Mouse (Mus musculus): Measurements from ENCODE around the gene Vapa. TPM values are rescaled to one million over a fixed set of nuclear protein-coding genes. Genes with fewer than 3 reads are reported as not detected.

Gene Vapa
- 76.0 and 96.0 TPM in 2 replicates for polyA plus RNA-seq (2012; rRNA removed)

DNA sequence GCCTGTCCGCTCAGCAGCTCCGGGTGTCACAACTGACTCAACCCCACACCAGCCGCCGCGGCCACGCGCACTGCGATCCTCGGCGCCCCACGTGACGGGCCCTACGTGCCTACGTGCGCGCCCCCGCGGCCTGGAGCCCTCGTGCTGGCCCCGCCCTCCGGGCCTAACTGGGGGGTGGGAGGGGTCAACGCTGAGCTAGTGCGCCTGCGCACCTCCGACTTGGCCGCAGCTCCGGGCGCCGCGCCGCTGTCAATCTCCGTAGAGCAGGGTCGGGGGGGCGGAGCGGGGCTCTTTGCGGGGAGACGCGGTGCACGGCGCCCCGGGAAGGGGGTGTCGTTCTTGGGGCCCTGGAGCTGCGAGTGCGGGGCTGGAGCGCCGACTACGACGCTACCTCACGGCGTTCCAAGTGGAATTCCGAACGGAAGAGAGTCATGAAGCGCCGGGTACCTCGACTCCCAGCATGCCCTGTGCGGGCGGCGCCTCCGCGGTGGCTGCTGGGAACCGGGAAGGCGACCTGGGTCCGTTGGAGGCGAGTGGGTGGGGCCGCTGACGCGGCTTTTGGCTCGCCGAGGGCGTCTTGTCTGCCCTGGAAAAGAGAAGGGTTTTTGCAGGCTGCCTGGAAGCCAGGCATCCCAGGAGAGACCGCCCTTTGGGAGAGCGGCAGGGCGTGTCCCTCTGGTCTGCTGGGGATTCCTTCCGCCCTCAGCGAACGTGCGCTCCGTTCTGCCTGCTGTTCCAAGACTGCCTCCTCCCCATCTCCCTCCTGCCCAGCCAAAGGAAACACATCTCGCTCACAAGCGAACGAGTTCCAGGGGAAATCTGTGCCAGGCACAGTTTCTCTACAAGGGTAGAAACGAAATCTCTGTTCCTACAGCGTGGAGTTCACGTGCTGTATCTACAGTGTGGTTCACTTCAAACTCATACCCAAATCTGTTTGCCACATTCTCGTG lies at the start of gene Vapa:
Vapa (minus strand) TSS at position 93 of the 950 bp plus-strand sequence.
- Histone ChIP-seq H3K36me3 (ENCODE audit: control insufficient read depth, insufficient read depth, low read length) (no peaks in the 10 kb centered on the region), H3K4me3 (ENCODE audit: low read depth, low read length) (peak within 1 kb of the TSS; percentile 83), H3K27ac (ENCODE audit: insufficient read depth, low read depth, low read length) (peak within 1 kb of the TSS; percentile 87), H3K4me1 (ENCODE audit: control insufficient read depth, insufficient read depth, insufficient read length, low read length) (peaks cover 20% of the 10 kb centered on the region; the same call in 1 of the 2 replicates), H3K27me3 (ENCODE audit: control insufficient read depth, insufficient read depth, low read length) (no peaks in the 10 kb centered on the region)
- under 1% methylated on average over 85 of the region's 85 CpGs for WGBS
- TF ChIP-seq CTCF (IDR thresholded peaks at IDR 0.05; ENCODE audit: extremely low read depth, insufficient read length, insufficient replicate concordance, low read depth, low read length) (no peak), POLR2A (IDR thresholded peaks at IDR 0.05; ENCODE audit: low read depth, low read length) (peak; percentile 86)

- no peak overlapping the region for H3K27ac ChIP-seq (ENCODE audit: insufficient read depth, low read depth, low read length)
Observed at GRCm38 (mm10) chr17:65662662-65663061, 49.3 kb upstream of the Vapa start.

DNA sequence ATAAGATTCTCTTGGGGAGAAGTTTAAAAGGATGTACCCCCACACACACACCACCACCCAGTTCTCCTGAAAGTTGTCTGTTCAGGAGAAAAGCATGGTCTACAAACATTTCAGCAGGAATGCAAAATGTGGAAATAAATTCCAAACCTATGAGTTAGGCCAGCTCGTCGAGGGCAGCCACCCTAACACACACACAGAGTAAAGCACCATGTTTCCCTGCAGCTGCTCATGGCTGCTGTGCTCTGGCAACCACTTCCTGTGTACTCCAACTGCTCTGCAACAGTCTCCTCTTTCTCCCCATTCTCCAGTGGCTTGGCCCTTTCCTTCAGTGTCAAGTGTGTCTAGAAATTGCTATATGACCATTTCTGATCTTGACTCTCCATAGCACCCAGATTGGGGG lies 45.1 kb upstream of the Vapa start:
- H3K36me3 ChIP-seq (ENCODE audit: control insufficient read depth, insufficient read depth, low read length) = no peaks in the 10 kb centered on the region
- peaks cover 2% of the 10 kb centered on the region; the same call in 1 of the 2 replicates for H3K4me1 ChIP-seq (ENCODE audit: control insufficient read depth, insufficient read depth, insufficient read length, low read length)
- H3K4me3 ChIP-seq (ENCODE audit: low read depth, low read length) = no peak overlapping the region
- H3K27ac ChIP-seq (ENCODE audit: insufficient read depth, low read depth, low read length) = no peak overlapping the region
- TF ChIP-seq POLR2A (IDR thresholded peaks at IDR 0.05; ENCODE audit: low read depth, low read length) (no peak), CTCF (IDR thresholded peaks at IDR 0.05; ENCODE audit: extremely low read depth, insufficient read length, insufficient replicate concordance, low read depth, low read length) (no peak)
- H3K27me3 ChIP-seq (ENCODE audit: control insufficient read depth, insufficient read depth, low read length) = no peaks in the 10 kb centered on the region
- 73% methylated on average over 2 of the region's 2 CpGs for WGBS

More at GRCm38 (mm10) chr17:65662662-65663061, 49.3 kb upstream of the Vapa start:
- no peaks in the 10 kb centered on the region for H3K27me3 ChIP-seq (ENCODE audit: control insufficient read depth, insufficient read depth, low read length)
- H3K36me3 ChIP-seq (ENCODE audit: control insufficient read depth, insufficient read depth, low read length) = no peaks in the 10 kb centered on the region
- TF ChIP-seq POLR2A (IDR thresholded peaks at IDR 0.05; ENCODE audit: low read depth, low read length) (no peak), CTCF (IDR thresholded peaks at IDR 0.05; ENCODE audit: extremely low read depth, insufficient read length, insufficient replicate concordance, low read depth, low read length) (no peak)
- H3K4me3 ChIP-seq (ENCODE audit: low read depth, low read length) = no peak overlapping the region
- peaks cover 15% of the 10 kb centered on the region; the same call in 1 of the 2 replicates for H3K4me1 ChIP-seq (ENCODE audit: control insufficient read depth, insufficient read depth, insufficient read length, low read length)
- 77% methylated on average over 3 of the region's 3 CpGs for WGBS

DNA sequence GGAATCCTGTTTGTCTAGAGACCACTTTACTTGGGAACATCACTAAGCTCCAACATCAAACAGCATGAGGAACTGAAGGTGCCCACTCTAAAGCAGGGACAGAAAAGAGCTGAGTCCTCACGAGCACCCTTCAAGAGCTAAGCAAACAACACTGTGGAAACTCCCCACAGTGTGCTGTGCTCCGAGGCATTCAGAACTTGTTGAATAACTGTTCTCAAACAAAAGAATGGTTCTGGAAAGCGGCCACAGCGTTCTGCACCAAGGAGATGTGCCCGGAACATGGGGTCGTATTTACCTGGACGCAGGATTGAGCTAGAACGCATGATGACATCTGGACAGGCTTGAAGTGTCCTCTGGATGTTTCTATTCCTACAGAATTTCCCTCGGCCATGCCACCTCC lies 44.6 kb upstream of the Vapa start:
- H3K36me3 ChIP-seq (ENCODE audit: control insufficient read depth, insufficient read depth, low read length) = no peaks in the 10 kb centered on the region
- H3K27me3 ChIP-seq (ENCODE audit: control insufficient read depth, insufficient read depth, low read length) = no peaks in the 10 kb centered on the region
- H3K27ac ChIP-seq (ENCODE audit: insufficient read depth, low read depth, low read length) = no peak overlapping the region
- no peak for TF ChIP-seq POLR2A (IDR thresholded peaks at IDR 0.05; ENCODE audit: low read depth, low read length)
- no peak for TF ChIP-seq CTCF (IDR thresholded peaks at IDR 0.05; ENCODE audit: extremely low read depth, insufficient read length, insufficient replicate concordance, low read depth, low read length)
- H3K4me3 ChIP-seq (ENCODE audit: low read depth, low read length) = no peak overlapping the region
- no peaks in the 10 kb centered on the region for H3K4me1 ChIP-seq (ENCODE audit: control insufficient read depth, insufficient read depth, insufficient read length, low read length)
- 81% methylated on average over 9 of the region's 9 CpGs for WGBS

GRCm38 (mm10) chr17:65656731-65657130 lies 43.4 kb upstream of the Vapa start:
- no peaks in the 10 kb centered on the region for H3K36me3 ChIP-seq (ENCODE audit: control insufficient read depth, insufficient read depth, low read length)
- no peak overlapping the region for H3K4me3 ChIP-seq (ENCODE audit: low read depth, low read length)
- no peak for TF ChIP-seq CTCF (IDR thresholded peaks at IDR 0.05; ENCODE audit: extremely low read depth, insufficient read length, insufficient replicate concordance, low read depth, low read length)
- TF ChIP-seq POLR2A (IDR thresholded peaks at IDR 0.05; ENCODE audit: low read depth, low read length) = no peak
- WGBS = 83% methylated on average over 6 of the region's 6 CpGs
- H3K4me1 ChIP-seq (ENCODE audit: control insufficient read depth, insufficient read depth, insufficient read length, low read length) = no peaks in the 10 kb centered on the region
- no peaks in the 10 kb centered on the region for H3K27me3 ChIP-seq (ENCODE audit: control insufficient read depth, insufficient read depth, low read length)
- H3K27ac ChIP-seq (ENCODE audit: insufficient read depth, low read depth, low read length) = no peak overlapping the region

DNA sequence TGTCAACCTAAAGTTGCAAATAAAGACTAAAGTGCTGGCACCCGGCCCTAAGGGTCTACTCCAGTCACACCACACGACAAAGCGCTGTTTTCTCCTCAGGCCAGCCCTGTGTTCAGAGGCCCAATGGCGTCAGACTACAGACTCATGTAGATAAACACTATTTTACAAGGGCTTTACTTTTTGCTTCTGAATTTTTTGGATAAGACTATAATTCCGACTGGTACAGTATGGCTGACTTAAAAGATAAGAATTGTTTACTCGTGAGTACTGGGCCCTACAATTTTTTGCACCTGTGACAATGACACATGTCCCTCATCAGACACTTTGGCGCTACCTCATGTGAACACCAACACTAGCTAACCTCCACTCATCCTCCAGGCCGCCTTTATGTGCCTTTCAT lies 42.7 kb upstream of the Vapa start:
- Histone ChIP-seq H3K27me3 (ENCODE audit: control insufficient read depth, insufficient read depth, low read length) (no peaks in the 10 kb centered on the region), H3K4me1 (ENCODE audit: control insufficient read depth, insufficient read depth, insufficient read length, low read length) (no peaks in the 10 kb centered on the region), H3K27ac (ENCODE audit: insufficient read depth, low read depth, low read length) (no peak overlapping the region), H3K36me3 (ENCODE audit: control insufficient read depth, insufficient read depth, low read length) (no peaks in the 10 kb centered on the region), H3K4me3 (ENCODE audit: low read depth, low read length) (no peak overlapping the region)
- no peak for TF ChIP-seq POLR2A (IDR thresholded peaks at IDR 0.05; ENCODE audit: low read depth, low read length)
- no peak for TF ChIP-seq CTCF (IDR thresholded peaks at IDR 0.05; ENCODE audit: extremely low read depth, insufficient read length, insufficient replicate concordance, low read depth, low read length)
- 83% methylated on average over 8 of the region's 8 CpGs for WGBS

GRCm38 (mm10) chr17:65655608-65656007 lies 42.3 kb upstream of the Vapa start:
- no peak overlapping the region for H3K4me3 ChIP-seq (ENCODE audit: low read depth, low read length)
- 78% methylated on average over 4 of the region's 4 CpGs for WGBS
- no peak overlapping the region for H3K27ac ChIP-seq (ENCODE audit: insufficient read depth, low read depth, low read length)
- TF ChIP-seq POLR2A (IDR thresholded peaks at IDR 0.05; ENCODE audit: low read depth, low read length) (no peak), CTCF (IDR thresholded peaks at IDR 0.05; ENCODE audit: extremely low read depth, insufficient read length, insufficient replicate concordance, low read depth, low read length) (no peak)
- no peaks in the 10 kb centered on the region for H3K27me3 ChIP-seq (ENCODE audit: control insufficient read depth, insufficient read depth, low read length)
- no peaks in the 10 kb centered on the region for H3K4me1 ChIP-seq (ENCODE audit: control insufficient read depth, insufficient read depth, insufficient read length, low read length)
- no peaks in the 10 kb centered on the region for H3K36me3 ChIP-seq (ENCODE audit: control insufficient read depth, insufficient read depth, low read length)

All from small intestine, adult 2 months (tissue).